Mouse (Mus musculus) lung, embryonic 15.5 days (tissue): Measurements from ENCODE around the gene Rps6ka3. TPM values are rescaled to one million over a fixed set of nuclear protein-coding genes. Genes with fewer than 3 reads are reported as not detected.
A peak's percentile ranks its signal among the peaks of the same experiment; 100 is the strongest.

Source experiments
- ATAC-seq: fragments of 200-750 bp; cut with Nextera tagmentation; 2 replicates; pipeline ENCODE4 v1.8.0; 2017; ENCODE audit warnings: moderate number of reproducible peaks, borderline replicate concordance; ENCODE audit not compliant: low FRiP score, low TSS enrichment; ENCODE audit errors: extremely low read depth
- H3K27ac ChIP-seq: fragments of 300-500 bp; sonication (generic); 2 replicates; pipeline ENCODE4 v1.5.1; 2015; ENCODE audit warnings: moderate library complexity, mild to moderate bottlenecking, inconsistent platforms
- H3K27me3 ChIP-seq: fragments of 300-500 bp; sonication (generic); 2 replicates; pipeline ENCODE4 v1.6.1; 2015; ENCODE audit warnings: inconsistent platforms
- H3K36me3 ChIP-seq: fragments of 300-500 bp; sonication (generic); 2 replicates; pipeline ENCODE4 v1.6.1; 2015; ENCODE audit warnings: inconsistent platforms
- H3K4me1 ChIP-seq: fragments of 300-500 bp; sonication (generic); 2 replicates; pipeline ENCODE4 v1.6.1; 2015; ENCODE audit warnings: inconsistent platforms
- H3K4me2 ChIP-seq: fragments of 300-500 bp; sonication (generic); 2 replicates; pipeline ENCODE4 v1.6.1; 2015; ENCODE audit warnings: inconsistent platforms, mild to moderate bottlenecking, moderate library complexity
- H3K4me3 ChIP-seq: fragments of 300-500 bp; sonication (generic); 2 replicates; pipeline ENCODE4 v1.5.1; 2015; ENCODE audit warnings: mild to moderate bottlenecking, inconsistent platforms
- H3K9ac ChIP-seq: fragments of 300-500 bp; sonication (generic); 2 replicates; pipeline ENCODE4 v1.6.1; 2015; ENCODE audit warnings: inconsistent platforms
- H3K9me3 ChIP-seq: fragments of 300-500 bp; sonication (generic); 2 replicates; pipeline ENCODE4 v1.6.1; 2016; ENCODE audit warnings: inconsistent platforms
- WGBS: fragments of 180-500 bp; shearing (Covaris S2); methylation state at CpG from one replicate; pipeline ENCODE4 v1.1.7; 2015; 5-methylcytosine and 5-hydroxymethylcytosine counted together
- polyA plus RNA-seq: library from polyadenylated mRNA; unstranded; fragments of >200 nt; fragmentation: Nextera tagmentation; extraction: Ambion mirVana; gene quantifications from 2 replicates; pipeline ENCODE4 v1.2.1, GENCODE M21; 2015

Rps6ka3 gene
- 5.8 and 6.8 TPM in 2 replicates for polyA plus RNA-seq

GRCm38 (mm10) chrX:159210007-159210406 is at the start of gene Rps6ka3:
Gene Rps6ka3 (plus strand): TSS chrX:159210307.
- no peak within 1 kb of the TSS for H3K4me2 ChIP-seq
- WGBS, result 79% methylated on average over 4 of the region's 4 CpGs
- no peak within 1 kb of the TSS for H3K27ac ChIP-seq
- H3K9ac ChIP-seq, result no peak within 1 kb of the TSS
- no peaks in the 10 kb centered on the region for H3K9me3 ChIP-seq
- H3K4me3 ChIP-seq, result no peak within 1 kb of the TSS
- no peaks in the 10 kb centered on the region for H3K36me3 ChIP-seq
- H3K4me1 ChIP-seq, result no peaks in the 10 kb centered on the region
- H3K27me3 ChIP-seq, result no peaks in the 10 kb centered on the region
- ATAC-seq, result no peak

- Histone ChIP-seq H3K9ac (no peak overlapping the region), H3K27me3 (no peaks in the 10 kb centered on the region), H3K9me3 (no peaks in the 10 kb centered on the region), H3K27ac (no peak overlapping the region), H3K4me1 (no peaks in the 10 kb centered on the region), H3K4me2 (no peak overlapping the region), H3K36me3 (no peaks in the 10 kb centered on the region), H3K4me3 (no peak overlapping the region)
- ATAC-seq, result no peak
- 73% methylated on average over 2 of the region's 2 CpGs for WGBS
Observed at GRCm38 (mm10) chrX:159169200-159169599, 40.9 kb upstream of the Rps6ka3 start.

GRCm38 (mm10) chrX:159171579-159171978 is 38.5 kb upstream of the Rps6ka3 start:
- no peak overlapping the region for H3K27ac ChIP-seq
- H3K36me3 ChIP-seq, result no peaks in the 10 kb centered on the region
- WGBS, result 57% methylated on average over 2 of the region's 2 CpGs
- no peaks in the 10 kb centered on the region for H3K4me1 ChIP-seq
- H3K27me3 ChIP-seq, result no peaks in the 10 kb centered on the region
- no peaks in the 10 kb centered on the region for H3K9me3 ChIP-seq
- H3K9ac ChIP-seq, result no peak overlapping the region
- no peak overlapping the region for H3K4me3 ChIP-seq
- ATAC-seq, result no peak
- no peak overlapping the region for H3K4me2 ChIP-seq

- no peak for ATAC-seq
- no peak overlapping the region for H3K4me3 ChIP-seq
- no peaks in the 10 kb centered on the region for H3K4me1 ChIP-seq
- no peak overlapping the region for H3K9ac ChIP-seq
- WGBS, result 72% methylated on average over 4 of the region's 4 CpGs
- H3K4me2 ChIP-seq, result no peak overlapping the region
- no peaks in the 10 kb centered on the region for H3K9me3 ChIP-seq
- H3K36me3 ChIP-seq, result no peaks in the 10 kb centered on the region
- no peak overlapping the region for H3K27ac ChIP-seq
- H3K27me3 ChIP-seq, result no peaks in the 10 kb centered on the region
Observed at GRCm38 (mm10) chrX:159191581-159191980, 18.5 kb upstream of the Rps6ka3 start.

- Histone ChIP-seq H3K4me3 (no peak overlapping the region), H3K36me3 (no peaks in the 10 kb centered on the region), H3K9me3 (no peaks in the 10 kb centered on the region), H3K4me2 (no peak overlapping the region), H3K27me3 (no peaks in the 10 kb centered on the region), H3K9ac (no peak overlapping the region), H3K4me1 (no peaks in the 10 kb centered on the region), H3K27ac (no peak overlapping the region)
- no peak for ATAC-seq
Observed at GRCm38 (mm10) chrX:159199495-159199894, 10.6 kb upstream of the Rps6ka3 start.

GRCm38 (mm10) chrX:159200101-159200500 is 10.0 kb upstream of the Rps6ka3 start:
- Histone ChIP-seq H3K9me3 (no peaks in the 10 kb centered on the region), H3K27ac (no peak overlapping the region), H3K4me3 (no peak overlapping the region), H3K9ac (no peak overlapping the region), H3K36me3 (no peaks in the 10 kb centered on the region), H3K27me3 (no peaks in the 10 kb centered on the region), H3K4me1 (no peaks in the 10 kb centered on the region), H3K4me2 (no peak overlapping the region)
- ATAC-seq, result no peak
- WGBS, result 34% methylated on average over 5 of the region's 5 CpGs

- no peak overlapping the region for H3K4me2 ChIP-seq
- no peak overlapping the region for H3K27ac ChIP-seq
- H3K4me1 ChIP-seq, result no peaks in the 10 kb centered on the region
- H3K9me3 ChIP-seq, result no peaks in the 10 kb centered on the region
- no peak for ATAC-seq
- H3K27me3 ChIP-seq, result no peaks in the 10 kb centered on the region
- H3K4me3 ChIP-seq, result no peak overlapping the region
- H3K9ac ChIP-seq, result no peak overlapping the region
- H3K36me3 ChIP-seq, result no peaks in the 10 kb centered on the region
- WGBS, result 42% methylated on average over 5 of the region's 5 CpGs
Observed at GRCm38 (mm10) chrX:159210892-159211583, 931 bp downstream of the Rps6ka3 start.

- Histone ChIP-seq H3K9ac (no peak overlapping the region), H3K27ac (no peak overlapping the region), H3K4me2 (no peak overlapping the region), H3K9me3 (no peaks in the 10 kb centered on the region), H3K4me1 (no peaks in the 10 kb centered on the region), H3K4me3 (no peak overlapping the region), H3K27me3 (no peaks in the 10 kb centered on the region), H3K36me3 (no peaks in the 10 kb centered on the region)
- no peak for ATAC-seq
- WGBS, result 29% methylated on average over 3 of the region's 3 CpGs
Observed at GRCm38 (mm10) chrX:159215253-159215652, 5.1 kb downstream of the Rps6ka3 start.

GRCm38 (mm10) chrX:159222474-159222873 is 12.4 kb downstream of the Rps6ka3 start:
- Histone ChIP-seq H3K9ac (no peak overlapping the region), H3K36me3 (no peaks in the 10 kb centered on the region), H3K4me1 (no peaks in the 10 kb centered on the region), H3K4me3 (no peak overlapping the region), H3K27ac (no peak overlapping the region), H3K27me3 (no peaks in the 10 kb centered on the region), H3K9me3 (no peaks in the 10 kb centered on the region), H3K4me2 (no peak overlapping the region)
- 54% methylated on average over 3 of the region's 3 CpGs for WGBS
- ATAC-seq, result no peak

- H3K27ac ChIP-seq, result no peak overlapping the region
- no peaks in the 10 kb centered on the region for H3K27me3 ChIP-seq
- no peak overlapping the region for H3K9ac ChIP-seq
- H3K36me3 ChIP-seq, result no peaks in the 10 kb centered on the region
- 21% methylated on average over 1 of the region's 1 CpGs for WGBS
- no peak for ATAC-seq
- no peak overlapping the region for H3K4me2 ChIP-seq
- H3K9me3 ChIP-seq, result no peaks in the 10 kb centered on the region
- H3K4me3 ChIP-seq, result no peak overlapping the region
- H3K4me1 ChIP-seq, result no peaks in the 10 kb centered on the region
Observed at GRCm38 (mm10) chrX:159237275-159237674, 27.2 kb downstream of the Rps6ka3 start.

GRCm38 (mm10) chrX:159254001-159254884 is 44.1 kb downstream of the Rps6ka3 start:
- Histone ChIP-seq H3K9me3 (no peaks in the 10 kb centered on the region), H3K4me3 (peak overlapping the region; percentile 64), H3K4me1 (no peaks in the 10 kb centered on the region), H3K27me3 (no peaks in the 10 kb centered on the region), H3K9ac (peak overlapping the region; percentile 16; the same call in 1 of the 2 replicates), H3K4me2 (peak overlapping the region; percentile 60), H3K36me3 (no peaks in the 10 kb centered on the region), H3K27ac (peak overlapping the region; percentile 91)
- ATAC-seq, result peak; percentile 24; the same call in 1 of the 2 replicates
- WGBS, result 22% methylated on average over 23 of the region's 27 CpGs
